Mouse (Mus musculus) adrenal gland, postnatal 36 days (tissue): Measurements from ENCODE around the gene Rnf148. TPM values are rescaled to one million over a fixed set of nuclear protein-coding genes. Genes with fewer than 3 reads are reported as not detected.

Experiments
- DNase-seq, 2 experiments: peaks; one replicate each; pipeline ENCODE4 v3.0.0; 2021; ENCODE audit warnings: mixed read lengths in 1 of 2
- long read RNA-seq, 2 experiments: library from polyadenylated mRNA; stranded (forward); transcript quantifications; one replicate each; pipeline ENCODE4 v2.0.0; 2021; ENCODE audit warnings: borderline sequencing depth in 2 of 2
- total RNA-seq, 2 experiments: library from RNA; stranded (reverse); gene quantifications; 2 replicates each; pipeline ENCODE4 v1.2.3; 2021

Rnf148 gene
- not detected for total RNA-seq
- long read RNA-seq, experiment 1, result 0 reads
- long read RNA-seq, experiment 2, result 0 reads

- no peak for DNase-seq
Measured at GRCm38 (mm10) chr6:23655036-23655435, at the start of gene Rnf148. Gene Rnf148 (minus strand): TSS chr6:23655136.

GRCm38 (mm10) chr6:23700879-23701278 is 45.9 kb upstream of the Rnf148 start:
- no peak for DNase-seq

DNA sequence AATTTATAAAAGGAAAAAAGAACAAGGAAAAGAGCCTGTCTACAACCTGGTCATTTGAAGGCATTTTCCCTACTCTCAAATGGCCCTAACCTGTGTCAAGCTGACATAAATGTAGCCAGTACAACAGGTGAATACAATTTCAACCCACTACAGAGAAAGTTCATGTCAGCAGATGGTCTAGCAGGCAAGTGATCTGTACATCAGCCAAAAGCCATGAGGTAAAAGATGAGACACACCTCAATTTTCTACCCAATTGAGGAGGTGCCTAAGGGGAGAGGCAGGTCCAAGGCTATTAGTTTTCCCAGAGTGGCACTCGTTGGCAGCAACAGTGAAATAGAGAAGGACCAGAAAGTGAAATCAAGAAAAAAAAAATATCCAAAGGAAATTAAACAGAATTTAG is 23.2 kb upstream of the Rnf148 start:
- no peak for DNase-seq

- DNase-seq, result no peak
Measured at GRCm38 (mm10) chr6:23650205-23650604, 4.7 kb downstream of the Rnf148 start, which contains the start of gene Rnf133. Gene Rnf133 (minus strand): TSS chr6:23650305.

GRCm38 (mm10) chr6:23648732-23649131 is 6.2 kb downstream of the Rnf148 start:
- peak in 1 of 2 experiments; percentile 1 for DNase-seq

- peak; percentile 39 to 53 for DNase-seq
Measured at GRCm38 (mm10) chr6:23647627-23648247, 7.2 kb downstream of the Rnf148 start.

DNA sequence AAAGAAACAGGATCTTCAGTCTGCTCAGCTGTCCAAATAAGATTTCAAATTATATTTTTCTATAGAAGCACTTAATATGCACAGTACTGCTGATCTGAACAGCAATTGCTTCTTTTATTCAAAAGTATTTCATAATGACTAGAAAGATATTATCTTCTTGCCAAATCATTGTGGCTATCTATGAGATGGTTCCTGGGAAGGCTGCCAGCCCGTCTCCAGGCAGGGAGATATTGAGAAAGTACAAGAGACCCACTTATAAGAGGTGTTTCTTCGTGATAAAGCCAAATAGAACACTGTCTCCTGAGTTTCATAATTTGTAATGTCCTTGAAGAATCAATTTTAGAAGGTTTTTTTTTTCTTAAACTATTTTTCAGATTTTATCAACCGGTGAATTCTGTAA is 17.9 kb downstream of the Rnf148 start:
- peak; percentile 57 to 71 for DNase-seq

DNA sequence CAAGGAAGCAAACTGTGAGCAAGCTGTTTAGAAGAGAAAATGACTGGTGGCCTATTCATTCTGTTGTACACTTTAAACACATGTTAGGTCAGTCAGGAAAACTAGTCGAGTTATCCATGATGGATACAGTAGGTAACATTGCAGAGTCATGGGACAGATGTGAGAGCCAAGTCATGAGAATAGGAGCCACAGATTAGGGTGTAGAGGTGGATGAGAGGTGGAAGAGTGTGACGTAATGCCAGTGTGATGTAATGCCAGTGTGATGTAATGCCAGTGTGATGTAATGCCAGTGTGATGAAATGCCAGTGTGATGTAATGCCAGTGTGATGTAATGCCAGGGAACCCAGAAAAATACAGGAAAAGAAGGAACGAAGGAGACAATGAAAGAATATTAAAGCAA is 19.7 kb downstream of the Rnf148 start:
- no peak for DNase-seq

GRCm38 (mm10) chr6:23634016-23634415 is 20.9 kb downstream of the Rnf148 start:
- DNase-seq, result no peak

GRCm38 (mm10) chr6:23630465-23630864 is 24.5 kb downstream of the Rnf148 start:
- no peak for DNase-seq

Other genes with a start within 250 kb of the Rnf148 start
- gene Rnf133, start 4.8 kb downstream of the Rnf148 start, total RNA-seq, result not detected
- 1 to 10 TPM; 1.8 to 9.1 TPM for gene Cadps2, start 184.3 kb upstream of the Rnf148 start, total RNA-seq